Mouse (Mus musculus) fat pad, adult 2 months (tissue): ENCODE measurements at regions not wholly inside any gene's neighbourhood (a gene's known extent, or its start where the extent isn't known, plus 50 kb on each side); places are given as distances from the start of the nearest gene placed in this dataset.
"Not testable (repeated sequence)": the region's sequence is repeated elsewhere in the genome, so short reads cannot be mapped to it uniquely, and the experiment has no call there.

Experiments used
- DNase-seq: peaks from one replicate; pipeline ENCODE4 v3.0.0-alpha.2; 2011; ENCODE audit warnings: low read depth, low spot score; ENCODE audit errors: extremely low read depth

GRCm38 (mm10) chr14:71670435-71670834 lies 821.2 kb downstream of the Gm9195 start:
- no peak for DNase-seq

- DNase-seq: no peak
These were observed 825.0 kb downstream of the Gm9195 start for GRCm38 (mm10) chr14:71666656-71667055.

GRCm38 (mm10) chr14:71660166-71660565 lies 831.5 kb downstream of the Gm9195 start:
- DNase-seq: no peak

- no peak for DNase-seq
These were observed 836.6 kb downstream of the Gm9195 start for GRCm38 (mm10) chr14:71654785-71655627.

GRCm38 (mm10) chr14:71642536-71642935 lies 849.1 kb downstream of the Gm9195 start:
- DNase-seq: no peak

- no peak for DNase-seq
These were observed 852.6 kb downstream of the Gm9195 start for GRCm38 (mm10) chr14:71639083-71639482.

GRCm38 (mm10) chr14:71635091-71635490 lies 856.5 kb downstream of the Gm9195 start:
- DNase-seq: no peak

GRCm38 (mm10) chr14:71609698-71610301 lies 881.8 kb downstream of the Gm9195 start:
- no peak for DNase-seq

GRCm38 (mm10) chr14:71603710-71604109 lies 887.9 kb downstream of the Gm9195 start:
- no peak for DNase-seq

GRCm38 (mm10) chr14:71597859-71598258 lies 893.8 kb downstream of the Gm9195 start:
- no peak for DNase-seq

GRCm38 (mm10) chr14:71588694-71589240 lies 902.9 kb downstream of the Gm9195 start:
- no peak for DNase-seq

- no peak for DNase-seq
These were observed 903.6 kb downstream of the Gm9195 start for GRCm38 (mm10) chr14:71588006-71588405.

- DNase-seq: no peak
These were observed 926.8 kb downstream of the Gm9195 start for GRCm38 (mm10) chr14:71564816-71565215.

- no peak for DNase-seq
These were observed 929.7 kb downstream of the Gm9195 start for GRCm38 (mm10) chr14:71561906-71562305.

- DNase-seq: not testable (repeated sequence)
These were observed 937.3 kb downstream of the Gm9195 start for GRCm38 (mm10) chr14:71554324-71554723.

- no peak for DNase-seq
These were observed 943.9 kb upstream of the Fam160b2 start for GRCm38 (mm10) chr14:71543580-71543979.

GRCm38 (mm10) chr14:71532074-71532659 lies 932.5 kb upstream of the Fam160b2 start:
- no peak for DNase-seq

GRCm38 (mm10) chr14:71531298-71531697 lies 931.7 kb upstream of the Fam160b2 start:
- no peak for DNase-seq

GRCm38 (mm10) chr14:71530421-71530820 lies 930.8 kb upstream of the Fam160b2 start:
- no peak for DNase-seq

- no peak for DNase-seq
These were observed 918.9 kb upstream of the Fam160b2 start for GRCm38 (mm10) chr14:71518541-71518940.

- no peak for DNase-seq
These were observed 901.2 kb upstream of the Fam160b2 start for GRCm38 (mm10) chr14:71500851-71501250.

- no peak for DNase-seq
These were observed 891.6 kb upstream of the Fam160b2 start for GRCm38 (mm10) chr14:71491201-71491600.
